Mouse (Mus musculus): ENCODE data around the gene Dapk3.

Gene Dapk3

GRCm38 (mm10) chr10:81238618-81239017, 55.8 kb downstream of the Dapk3 start:
- 58% methylated on average over 2 of the region's 2 CpGs for WGBS

DNA sequence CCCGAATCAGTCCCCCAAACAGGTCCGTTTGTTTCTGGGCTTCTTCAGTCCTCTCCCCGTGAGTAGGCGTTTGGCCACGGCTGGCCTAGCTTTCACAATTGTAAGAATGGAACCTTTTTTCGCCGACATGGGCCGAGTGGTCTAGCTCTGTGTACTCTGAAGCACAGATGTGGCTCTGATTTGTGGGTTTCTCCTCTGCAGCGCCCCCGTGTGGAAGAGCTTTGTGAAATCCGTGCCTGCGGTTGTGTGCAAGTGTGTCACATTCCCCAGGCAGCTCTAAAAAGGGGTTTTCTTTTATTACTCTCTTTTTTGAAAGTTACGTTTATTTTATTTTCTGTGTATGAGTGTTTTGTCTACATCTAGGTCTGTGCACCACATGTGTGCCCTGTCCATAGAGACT, 58.1 kb downstream of the Dapk3 start:
- WGBS, result 16% methylated on average over 13 of the region's 13 CpGs

DNA sequence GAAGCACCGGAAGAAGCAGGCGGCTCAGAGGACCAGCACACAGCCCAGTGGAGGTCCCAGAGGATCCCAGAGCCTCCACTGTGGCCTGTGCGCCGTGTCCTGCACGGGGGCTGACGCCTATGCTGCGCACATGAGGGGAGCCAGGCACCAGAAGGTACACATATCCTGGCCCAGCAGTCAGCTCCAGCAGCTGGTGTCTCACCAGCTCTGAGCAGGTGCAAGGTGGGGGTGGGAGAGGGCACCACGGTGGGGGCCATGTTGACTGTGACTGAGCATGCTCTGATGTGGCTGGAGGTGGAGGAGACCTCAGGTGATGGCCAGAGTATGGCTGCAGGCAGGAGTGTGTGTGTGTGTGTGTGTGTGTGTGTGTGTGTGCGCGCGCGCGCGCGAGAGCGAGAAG, 59.2 kb downstream of the Dapk3 start:
- 87% methylated on average over 16 of the region's 16 CpGs for WGBS
